Mouse (Mus musculus): Measurements from ENCODE around the gene Mast4.

Mast4 gene

GRCm38 (mm10) chr13:102790601-102791155 is 543.6 kb downstream of the Mast4 start:
- no peak for DNase-seq (ENCODE audit: low spot score)

GRCm38 (mm10) chr13:102786666-102787230 is 547.5 kb downstream of the Mast4 start:
- DNase-seq (ENCODE audit: low spot score): no peak

- no peak for DNase-seq (ENCODE audit: low spot score)
These were observed 550.6 kb downstream of the Mast4 start for GRCm38 (mm10) chr13:102783531-102784310.

GRCm38 (mm10) chr13:102779275-102779674 is 555.0 kb downstream of the Mast4 start:
- no peak for DNase-seq (ENCODE audit: low spot score)

- DNase-seq (ENCODE audit: low spot score): no peak
These were observed 555.4 kb downstream of the Mast4 start for GRCm38 (mm10) chr13:102778859-102779258.

- DNase-seq (ENCODE audit: low spot score): no peak
These were observed 558.8 kb downstream of the Mast4 start for GRCm38 (mm10) chr13:102775506-102775905.

- no peak for DNase-seq (ENCODE audit: low spot score)
These were observed 559.5 kb downstream of the Mast4 start for GRCm38 (mm10) chr13:102774786-102775201.

- DNase-seq (ENCODE audit: low spot score): no peak
These were observed 561.1 kb downstream of the Mast4 start for GRCm38 (mm10) chr13:102773169-102773568.

GRCm38 (mm10) chr13:102770194-102770593 is 564.1 kb downstream of the Mast4 start:
- DNase-seq (ENCODE audit: low spot score): no peak

GRCm38 (mm10) chr13:102768512-102768911 is 565.8 kb downstream of the Mast4 start:
- DNase-seq (ENCODE audit: low spot score): no peak

GRCm38 (mm10) chr13:102767110-102767509 is 567.2 kb downstream of the Mast4 start:
- no peak for DNase-seq (ENCODE audit: low spot score)

- DNase-seq (ENCODE audit: low spot score): no peak
These were observed 569.1 kb downstream of the Mast4 start for GRCm38 (mm10) chr13:102765216-102765615.

- DNase-seq (ENCODE audit: low spot score): no peak
These were observed 570.1 kb downstream of the Mast4 start for GRCm38 (mm10) chr13:102764218-102764617.

- DNase-seq (ENCODE audit: low spot score): no peak
These were observed 572.1 kb downstream of the Mast4 start for GRCm38 (mm10) chr13:102762203-102762602.

GRCm38 (mm10) chr13:102761410-102761809 is 572.9 kb downstream of the Mast4 start:
- DNase-seq (ENCODE audit: low spot score): no peak

GRCm38 (mm10) chr13:102758021-102758420 is 576.3 kb downstream of the Mast4 start:
- no peak for DNase-seq (ENCODE audit: low spot score)

- no peak for DNase-seq (ENCODE audit: low spot score)
These were observed 578.2 kb downstream of the Mast4 start for GRCm38 (mm10) chr13:102756071-102756470.

GRCm38 (mm10) chr13:102755124-102755523 is 579.2 kb downstream of the Mast4 start:
- no peak for DNase-seq (ENCODE audit: low spot score)

- DNase-seq (ENCODE audit: low spot score): no peak
These were observed 580.4 kb downstream of the Mast4 start for GRCm38 (mm10) chr13:102753714-102754556.

- no peak for DNase-seq (ENCODE audit: low spot score)
These were observed 584.4 kb downstream of the Mast4 start for GRCm38 (mm10) chr13:102749891-102750290.

- DNase-seq (ENCODE audit: low spot score): no peak
These were observed 585.1 kb downstream of the Mast4 start for GRCm38 (mm10) chr13:102749194-102749593.

- no peak for DNase-seq (ENCODE audit: low spot score)
These were observed 587.3 kb downstream of the Mast4 start for GRCm38 (mm10) chr13:102746803-102747561.

Data from ovary, adult 18-20 months (tissue).